Mouse (Mus musculus): ENCODE measurements at regions not wholly inside any gene's neighbourhood (a gene's known extent, or its start where the extent isn't known, plus 50 kb on each side); places are given as distances from the start of the nearest gene placed in this dataset.

DNA sequence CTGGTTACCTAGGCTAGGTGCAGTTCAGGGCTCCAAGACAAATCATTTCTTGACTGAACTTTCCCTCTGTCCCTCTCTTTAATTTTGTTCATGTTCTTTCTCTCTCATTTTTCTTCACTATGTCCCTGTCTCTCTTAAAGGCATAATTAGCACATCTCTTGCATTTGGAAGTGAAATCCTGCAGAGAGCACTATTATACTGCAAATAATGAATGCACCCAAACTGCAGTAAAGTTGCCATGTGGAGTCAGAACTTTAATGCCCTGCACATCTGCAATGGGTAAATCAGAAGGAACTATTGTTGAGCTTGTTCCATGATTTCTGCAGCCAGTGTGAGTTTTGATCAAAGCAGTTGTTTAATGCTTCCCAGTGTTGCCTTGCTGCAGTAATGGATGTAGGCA is 237.6 kb upstream of the Tom1l1 start:
- TF ChIP-seq USF1 (IDR thresholded peaks at IDR 0.05; ENCODE audit: low read depth, low read length), result no peak
- no peak for TF ChIP-seq CTCF (conservative IDR thresholded peaks at IDR 0.05 in 1 of 2, IDR thresholded peaks at IDR 0.05 in 1 of 2; ENCODE audit: low read depth in 2 of 2, low read length in 2 of 2)
- TF ChIP-seq JUN (IDR thresholded peaks at IDR 0.05; ENCODE audit: insufficient read depth, low read depth, low read length), result no peak
- no peak for TF ChIP-seq RAD21 (IDR thresholded peaks at IDR 0.05; ENCODE audit: low read depth, low read length)
- TF ChIP-seq MAX (IDR thresholded peaks at IDR 0.05; ENCODE audit: low read length), result no peak
- no peak for TF ChIP-seq NRF1 (IDR thresholded peaks at IDR 0.05; ENCODE audit: low read depth, low read length)
- no peak for TF ChIP-seq BHLHE40 (IDR thresholded peaks at IDR 0.05; ENCODE audit: low read depth, low read length)

Measured in CH12.LX (cell line).